Mouse (Mus musculus): ENCODE results near the gene Srrm1.
"Not testable (repeated sequence)": the region's sequence is repeated elsewhere in the genome, so short reads cannot be mapped to it uniquely, and the experiment has no call there.

Gene Srrm1

GRCm38 (mm10) chr4:135353066-135353793, at the start of gene Srrm1:
TSS of gene Srrm1 (minus strand) at chr4:135353321.
- DNase-seq (ENCODE audit: low spot score in 2 of 2) = peak; percentile 97 to 99

GRCm38 (mm10) chr4:135401881-135402280, 48.8 kb upstream of the Srrm1 start:
- DNase-seq (ENCODE audit: low spot score in 2 of 2) = no peak

DNA sequence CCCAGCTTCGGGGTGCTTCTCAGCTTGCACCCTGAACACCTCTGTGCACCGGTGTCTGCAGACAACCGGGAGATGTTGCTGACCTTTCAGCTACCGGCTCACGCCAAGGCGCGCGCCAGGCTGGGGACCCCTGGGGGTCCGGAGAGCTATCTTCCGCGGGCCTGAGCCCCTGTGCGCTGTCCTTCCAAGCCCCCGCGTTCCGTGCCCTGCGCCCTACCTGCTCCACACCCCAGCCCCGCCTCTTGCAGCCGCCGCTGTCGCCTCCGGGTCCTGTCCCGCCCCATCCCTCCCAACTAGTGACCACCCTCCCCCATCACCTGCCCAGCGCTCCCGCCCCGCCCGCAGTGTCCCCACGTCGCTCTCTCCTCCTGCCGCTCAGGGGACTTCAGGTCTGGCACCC, 44.9 kb upstream of the Srrm1 start, which contains the start of gene Ncmap:
Ncmap (minus strand) TSS at position 237 of the 400 bp plus-strand sequence.
- no peak for DNase-seq (ENCODE audit: low spot score in 2 of 2)

DNA sequence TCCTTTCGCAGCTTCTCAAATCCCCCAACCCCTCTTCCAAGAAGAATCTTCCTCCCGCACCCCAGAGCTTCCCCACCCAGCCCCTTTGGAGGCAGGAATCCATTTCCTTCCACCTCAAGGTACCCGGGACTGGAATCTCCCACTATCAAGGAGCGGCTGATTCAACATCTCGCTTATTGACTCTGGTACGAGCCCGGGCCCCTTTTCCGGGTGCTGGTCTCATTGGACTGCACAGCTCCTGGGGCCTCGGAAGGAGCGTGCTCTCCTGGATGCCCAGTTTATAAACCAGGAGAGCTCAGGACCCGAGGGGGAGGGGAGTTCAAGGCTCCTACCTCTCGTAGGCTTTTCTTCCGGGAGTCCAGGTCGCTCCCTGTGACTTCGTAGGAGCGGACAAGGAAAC, 44.4 kb upstream of the Srrm1 start:
- DNase-seq (ENCODE audit: low spot score in 2 of 2) = no peak

- no peak for DNase-seq (ENCODE audit: low spot score in 2 of 2)
These were observed 43.2 kb upstream of the Srrm1 start for GRCm38 (mm10) chr4:135396303-135396702.

- no peak for DNase-seq (ENCODE audit: low spot score in 2 of 2)
These were observed 42.3 kb upstream of the Srrm1 start for GRCm38 (mm10) chr4:135395375-135395774.

GRCm38 (mm10) chr4:135394666-135395065, 41.5 kb upstream of the Srrm1 start:
- DNase-seq (ENCODE audit: low spot score in 2 of 2) = no peak

DNA sequence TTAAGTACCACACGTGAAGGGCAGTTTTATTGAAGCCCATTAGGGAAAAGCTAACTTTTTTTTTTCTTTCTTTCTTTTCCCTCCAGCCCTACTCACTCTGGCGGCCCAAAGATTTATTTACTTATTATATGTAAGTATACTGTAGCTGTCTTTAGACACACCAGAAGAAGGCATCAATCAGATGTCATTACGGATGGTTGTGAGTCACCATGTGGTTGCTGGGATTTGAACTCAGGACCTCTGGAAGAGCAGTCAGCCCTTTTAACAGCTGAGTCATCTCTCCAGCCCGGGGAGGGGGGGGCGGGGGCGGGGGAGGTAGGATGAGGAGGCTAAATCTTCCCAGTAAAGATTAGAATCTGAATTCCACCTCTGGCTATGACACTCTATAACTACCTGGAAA, 40.3 kb upstream of the Srrm1 start:
- no peak for DNase-seq (ENCODE audit: low spot score in 2 of 2)

GRCm38 (mm10) chr4:135392801-135393200, 39.7 kb upstream of the Srrm1 start:
- no peak for DNase-seq (ENCODE audit: low spot score in 2 of 2)

GRCm38 (mm10) chr4:135391014-135391413, 37.9 kb upstream of the Srrm1 start:
- DNase-seq (ENCODE audit: low spot score in 2 of 2) = no peak

GRCm38 (mm10) chr4:135385614-135386013, 32.5 kb upstream of the Srrm1 start:
- DNase-seq (ENCODE audit: low spot score in 2 of 2) = no peak

- DNase-seq (ENCODE audit: low spot score in 2 of 2) = peak; percentile 27 to 36
These were observed 29.2 kb upstream of the Srrm1 start for GRCm38 (mm10) chr4:135382316-135382715.

DNA sequence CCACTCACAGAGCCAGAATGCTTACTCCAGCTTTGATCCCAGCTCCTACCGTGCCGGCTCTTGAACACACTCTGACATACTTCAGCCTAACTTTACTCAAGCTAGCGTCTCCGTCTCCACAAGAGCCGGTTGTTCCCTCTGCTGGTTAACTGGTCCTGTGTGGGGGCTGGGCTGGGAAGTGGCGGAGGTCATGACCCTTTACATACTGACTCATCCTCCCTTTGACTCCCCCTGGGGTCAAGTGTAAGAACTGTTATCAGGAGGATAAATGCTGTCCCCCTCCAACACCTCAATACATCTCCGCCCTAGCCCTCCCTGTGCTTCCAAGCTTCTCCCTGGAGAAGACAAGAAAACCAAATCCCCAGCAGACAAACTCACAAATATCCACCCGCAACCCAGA, 28.2 kb upstream of the Srrm1 start:
- DNase-seq (ENCODE audit: low spot score in 2 of 2) = no peak

DNA sequence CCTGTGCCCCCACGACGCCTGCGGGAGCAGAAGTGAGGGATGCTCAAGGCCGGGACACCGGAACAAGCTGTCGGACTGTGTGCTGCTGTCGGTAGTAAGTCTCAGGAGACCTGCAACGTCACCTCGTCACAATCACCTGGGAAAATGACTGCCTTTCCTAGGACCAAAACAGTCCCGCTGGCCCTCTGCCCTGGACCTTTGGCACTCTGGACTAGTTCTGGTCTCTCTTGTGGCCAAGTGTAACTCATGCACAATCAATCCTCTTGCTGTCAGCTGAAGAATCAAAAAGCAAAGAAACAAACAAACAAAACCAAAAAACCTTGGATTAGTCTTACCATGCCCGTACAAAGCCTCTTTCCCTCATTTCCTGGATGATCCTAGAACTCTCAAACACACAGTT, 24.1 kb upstream of the Srrm1 start:
- no peak for DNase-seq (ENCODE audit: low spot score in 2 of 2)

GRCm38 (mm10) chr4:135375444-135375843, 22.3 kb upstream of the Srrm1 start:
- no peak for DNase-seq (ENCODE audit: low spot score in 2 of 2)

DNA sequence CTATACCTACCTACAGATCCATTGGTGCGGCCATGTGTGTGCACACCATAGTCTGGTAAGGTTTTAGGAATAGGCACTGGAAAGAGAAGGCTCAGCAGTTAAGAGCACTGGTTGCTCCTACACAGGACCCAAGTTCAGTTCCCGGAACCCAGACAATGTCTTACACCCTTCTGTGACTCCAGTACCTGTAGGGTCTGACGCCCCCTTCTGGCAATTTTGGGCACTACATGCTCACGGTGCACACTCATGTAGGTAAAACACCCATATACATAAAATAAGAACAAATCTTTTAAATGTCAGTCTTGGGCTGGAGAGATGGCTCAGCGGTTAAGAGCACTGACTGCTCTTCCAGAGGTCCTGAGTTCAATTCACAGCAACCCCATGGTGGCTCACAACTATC, 20.2 kb upstream of the Srrm1 start:
- DNase-seq (ENCODE audit: low spot score in 2 of 2) = no peak

GRCm38 (mm10) chr4:135370372-135370771, 17.3 kb upstream of the Srrm1 start:
- no peak for DNase-seq (ENCODE audit: low spot score in 2 of 2)

GRCm38 (mm10) chr4:135362828-135363227, 9.7 kb upstream of the Srrm1 start:
- no peak for DNase-seq (ENCODE audit: low spot score in 2 of 2)

DNA sequence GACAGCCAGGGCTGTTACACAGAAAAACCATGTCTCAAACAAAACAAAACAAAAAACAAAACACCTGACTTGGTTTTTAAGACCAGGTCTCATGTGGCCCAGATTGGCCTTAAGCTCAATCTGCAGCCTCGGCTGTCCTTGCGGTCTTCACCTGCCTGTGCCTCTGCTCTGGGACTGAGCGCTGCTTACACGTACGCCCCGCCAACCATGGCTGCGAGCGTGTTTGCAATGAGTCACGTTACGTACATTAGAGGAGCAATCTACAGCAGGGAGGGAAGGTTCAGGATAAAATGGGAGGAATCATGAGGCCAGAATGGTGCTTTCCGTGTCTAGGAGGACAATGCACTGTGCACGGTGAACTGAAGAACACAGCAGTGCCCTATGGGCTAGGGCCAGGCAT, 8.6 kb upstream of the Srrm1 start:
- no peak for DNase-seq (ENCODE audit: low spot score in 2 of 2)

GRCm38 (mm10) chr4:135358736-135359135, 5.6 kb upstream of the Srrm1 start:
- peak in 1 of 2 experiments; percentile 45 for DNase-seq (ENCODE audit: low spot score in 2 of 2)

DNA sequence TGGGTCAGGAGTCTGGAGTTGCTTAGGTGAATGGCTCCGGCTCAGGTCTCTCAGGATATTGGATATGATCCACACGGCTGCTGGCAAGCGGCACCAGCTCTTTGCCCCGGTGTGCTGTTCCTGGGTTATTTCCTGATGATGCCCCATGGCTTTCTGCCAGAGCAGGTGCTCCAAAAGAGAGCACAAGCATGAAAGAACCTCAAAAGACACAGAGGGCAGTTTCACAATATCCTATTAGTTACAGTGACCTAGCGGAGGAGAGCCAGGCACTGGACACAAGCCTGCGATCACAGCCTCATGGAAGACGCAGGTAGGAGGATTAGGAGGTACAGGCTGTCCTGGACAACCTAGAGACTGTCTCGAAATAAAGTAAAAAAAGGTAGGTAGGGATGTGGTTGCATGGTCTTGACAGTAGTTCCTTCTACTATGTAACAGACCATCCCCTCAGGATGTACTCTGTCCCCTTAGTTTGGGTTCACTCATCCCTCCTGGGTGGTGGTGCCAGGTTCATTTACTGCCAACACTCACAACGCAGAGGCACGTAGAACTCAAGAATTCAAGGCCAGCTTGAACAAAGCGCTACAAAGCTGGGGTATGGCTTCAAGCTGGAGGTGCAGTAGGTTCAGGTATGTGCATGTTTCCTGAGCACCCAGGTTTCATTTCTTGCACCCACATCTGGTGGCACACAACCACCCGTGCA, 4.2 kb upstream of the Srrm1 start:
- no peak for DNase-seq (ENCODE audit: low spot score in 2 of 2)

DNA sequence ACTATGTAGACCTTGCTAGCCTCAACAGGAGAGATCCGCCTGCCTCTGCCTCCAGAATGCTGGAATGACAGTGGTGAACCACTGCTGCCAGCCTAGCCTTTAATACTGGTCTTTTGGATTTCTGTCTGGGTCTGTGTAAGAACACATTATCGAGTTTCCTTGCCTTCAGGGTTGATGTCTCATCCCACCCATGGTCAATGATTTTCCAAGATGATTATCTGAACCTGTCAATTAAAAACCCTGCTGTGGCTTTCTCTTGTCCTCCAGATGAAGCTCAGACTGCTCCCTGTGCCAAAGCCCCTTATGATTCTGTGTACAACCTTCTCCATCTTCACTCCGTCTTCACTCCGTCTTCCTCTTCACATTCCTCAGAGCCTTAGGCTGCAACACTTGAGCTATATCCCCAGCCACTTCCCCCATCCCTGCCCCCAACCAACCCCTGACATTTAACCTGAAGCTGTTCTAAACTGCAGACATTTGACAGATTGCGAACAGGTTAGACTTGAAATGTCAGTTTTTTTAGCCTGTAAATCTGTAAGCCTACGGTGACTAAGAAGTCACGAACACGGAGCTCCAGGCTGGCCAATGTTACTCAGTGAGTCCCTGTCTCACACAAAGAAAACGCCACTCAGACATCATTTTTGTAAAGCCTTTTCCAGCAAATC, 2.9 kb upstream of the Srrm1 start:
- no peak for DNase-seq (ENCODE audit: low spot score in 2 of 2)

DNA sequence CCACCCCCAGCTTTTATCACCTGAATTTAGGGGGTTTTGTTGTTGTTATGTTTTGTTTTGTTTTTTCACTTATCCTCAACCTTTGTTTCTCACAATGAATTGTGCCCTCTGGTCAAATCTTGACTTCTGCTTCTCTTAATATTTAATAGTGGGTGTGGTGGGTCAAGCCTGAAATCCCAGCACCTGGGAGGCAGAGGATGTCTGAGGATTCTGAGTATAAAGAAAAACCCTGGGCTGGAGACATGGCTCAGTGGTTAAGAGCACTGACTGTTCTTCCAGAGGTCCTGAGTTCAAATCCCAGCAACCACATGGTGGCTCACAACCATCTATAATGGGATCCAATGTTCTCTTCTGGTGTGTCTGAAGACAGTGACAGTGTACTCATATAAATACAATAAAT, 1.6 kb upstream of the Srrm1 start:
- not testable (repeated sequence) for DNase-seq (ENCODE audit: low spot score in 2 of 2)

Measured in spleen, postnatal 36 days (tissue).